10 mouse cellular contexts compared by ENCODE assay signal in the genomic region with DNA sequence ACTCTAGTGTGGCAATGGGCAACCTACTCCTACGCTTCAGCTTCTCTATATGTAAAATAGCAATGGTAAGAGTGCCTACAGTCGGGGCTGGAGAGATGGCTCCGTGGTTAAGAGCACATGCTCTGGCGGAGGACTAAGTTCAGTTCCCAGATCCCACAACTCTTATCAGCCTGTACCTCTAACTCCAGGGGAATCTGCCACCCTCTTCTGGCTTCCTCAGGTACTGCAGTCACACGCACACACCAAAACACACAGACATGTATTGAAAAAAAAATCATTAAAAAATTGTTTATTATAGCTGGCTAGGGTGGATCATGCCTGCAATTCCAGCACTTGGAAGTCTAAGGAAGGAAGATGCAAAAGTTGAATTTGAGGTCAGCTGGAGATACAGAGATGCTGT. TPM values are rescaled to one million over a fixed set of nuclear protein-coding genes. Genes with fewer than 3 reads are reported as not detected.
DNase-seq lines count a peak whose midpoint lies in the region; TF ChIP-seq lines count a peak whose summit lies in the region.
"Had no signal": no experiment of that assay in that cellular context is flagged by ENCODE, and none has a peak within 500 bp of the region (broad histone marks: within the 10 kb centered on the region; RNA-seq: fewer than 3 reads in every experiment).

No protein-coding gene starts in this region.

- H3K4me3 ChIP-seq in left cerebral cortex, adult 2 months = no peak overlapping the region
- H3K4me3 ChIP-seq: embryonic facial prominence, embryonic 12.5 days had no signal

- peak; percentile 43 for TF ChIP-seq CTCF in left cerebral cortex, adult 2 months (IDR thresholded peaks at IDR 0.05)

- DNase-seq in adrenal gland, postnatal 10 days = peak; percentile 12
- no peak for DNase-seq in adrenal gland, postnatal 25 days
- no peak for DNase-seq in left cerebral cortex, adult 2 months (ENCODE audit: extremely low spot score in 1 of 2, low spot score in 2 of 2)
- no peak for DNase-seq in left cerebral cortex, postnatal 36 days (ENCODE audit: low spot score in 2 of 2)
- peak; percentile 80 for DNase-seq in R1 (ENCODE audit: low read depth, low spot score)
- peak; percentile 7 for DNase-seq in lung, postnatal 36 days
- no peak for DNase-seq in gastrocnemius, postnatal 4 days (ENCODE audit: low spot score in 2 of 2)
- no peak for DNase-seq in frontal cortex, postnatal 14 days (ENCODE audit: low spot score in 2 of 2)

- H3K27ac ChIP-seq in left cerebral cortex, adult 2 months = no peak overlapping the region
- H3K27ac ChIP-seq: embryonic facial prominence, embryonic 12.5 days; macrophage had no signal

- intact Hi-C loops in left cerebral cortex, adult 2 months (cut with DNase I) = no loop called here
- intact Hi-C loops in left cerebral cortex, postnatal 36 days (cut with DNase I) = no loop called here

RNA-seq across cellular contexts. Expression of a gene that starts 10.2 kb away (rescaled TPM):
- 1 to 10 TPM; 1.4 to 2.2 TPM for total RNA-seq in adrenal gland, postnatal 10 days (2021)
- total RNA-seq in adrenal gland, postnatal 25 days (2021) = 3.2 and 3.7 TPM in 2 replicates
- 1 to 10 TPM; 3.6 to 3.8 TPM for total RNA-seq in left cerebral cortex, adult 2 months (2021)
- total RNA-seq in left cerebral cortex, postnatal 36 days (2021) = 1 to 10 TPM; 3.4 to 4.5 TPM
- 1 to 10 TPM; 4.4 to 5.3 TPM for total RNA-seq in gastrocnemius, postnatal 4 days (2021)

RNA-seq across cellular contexts. Expression of a gene that starts 11.3 kb away (rescaled TPM):
- 1 to 10 TPM; 2.3 to 2.8 TPM for total RNA-seq in adrenal gland, postnatal 10 days (2021)
- 3.8 and 4.0 TPM in 2 replicates for total RNA-seq in adrenal gland, postnatal 25 days (2021)
- total RNA-seq in left cerebral cortex, adult 2 months (2021) = 1 to 10 TPM; 6.8 to 7.8 TPM
- 1 to 10 TPM; 7.7 to 8.5 TPM for total RNA-seq in left cerebral cortex, postnatal 36 days (2021)
- 1 to 10 TPM; 2.4 to 3.4 TPM for total RNA-seq in gastrocnemius, postnatal 4 days (2021)

RNA-seq across cellular contexts. Expression of a gene that starts 27.7 kb away (rescaled TPM):
- under 1 TPM; 0.63 to 0.73 TPM for total RNA-seq in adrenal gland, postnatal 10 days (2021)
- total RNA-seq in adrenal gland, postnatal 25 days (2021) = not detected in 2 replicates
- total RNA-seq in left cerebral cortex, adult 2 months (2021) = 1 to 10 TPM; 1.1 to 1.4 TPM
- total RNA-seq in left cerebral cortex, postnatal 36 days (2021) = 1 to 10 TPM in 1 of 2 experiments, not detected in 1; 1.1 TPM
- total RNA-seq in gastrocnemius, postnatal 4 days (2021) = not detected

RNA-seq across cellular contexts. Expression of a gene that starts 27.8 kb away (rescaled TPM):
- total RNA-seq in adrenal gland, postnatal 10 days (2021) = 1 to 10 TPM; 1.8 to 2.2 TPM
- total RNA-seq in adrenal gland, postnatal 25 days (2021) = 3.1 and 4.2 TPM in 2 replicates
- total RNA-seq in left cerebral cortex, adult 2 months (2021) = 1 to 10 TPM; 7.0 to 7.2 TPM
- total RNA-seq in left cerebral cortex, postnatal 36 days (2021) = 1 to 10 TPM; 7.5 to 7.6 TPM
- 1 to 10 TPM; 4.8 to 5.6 TPM for total RNA-seq in gastrocnemius, postnatal 4 days (2021)

RNA-seq across cellular contexts. Expression of a gene that starts 32.1 kb away (rescaled TPM):
- total RNA-seq in adrenal gland, postnatal 10 days (2021) = 10 to 100 TPM; 42.0 to 44.7 TPM
- 48.8 TPM in 2 replicates for total RNA-seq in adrenal gland, postnatal 25 days (2021)
- 10 to 100 TPM; 71.7 to 72.1 TPM for total RNA-seq in left cerebral cortex, adult 2 months (2021)
- total RNA-seq in left cerebral cortex, postnatal 36 days (2021) = 10 to 100 TPM; 65.6 to 70.4 TPM
- total RNA-seq in gastrocnemius, postnatal 4 days (2021) = 10 to 100 TPM; 52.5 to 65.2 TPM

Comparison
In these comparisons a context has a peak if more than half of its experiments do, and no peak if none do; other contexts are left out.
1. DNase-seq: peak in adrenal gland, postnatal 10 days (single experiment), R1 (single experiment) and lung, postnatal 36 days (single experiment); none in adrenal gland, postnatal 25 days (single experiment), left cerebral cortex, adult 2 months (0 of 2), left cerebral cortex, postnatal 36 days (0 of 2), gastrocnemius, postnatal 4 days (0 of 2) and frontal cortex, postnatal 14 days (0 of 2).